Comparison of ENCODE assay signal across 24 mouse cellular contexts in genomic region chr14:117340549-117340948, GRCm38 (mm10).
DNase-seq lines count a peak whose midpoint lies in the region; ATAC-seq and TF ChIP-seq lines count a peak whose summit lies in the region.
"Had no signal": no experiment of that assay in that cellular context is flagged by ENCODE, and none has a peak within 500 bp of the region (broad histone marks: within the 10 kb centered on the region; RNA-seq: fewer than 3 reads in every experiment).

No protein-coding gene starts in this region.

- no peaks in the 10 kb centered on the region for H3K9me3 ChIP-seq in midbrain, embryonic 11.5 days (ENCODE audit: control insufficient read depth, low read length)
- no peaks in the 10 kb centered on the region for H3K9me3 ChIP-seq in midbrain, embryonic 13.5 days
- H3K9me3 ChIP-seq in limb, embryonic 11.5 days (ENCODE audit: control insufficient read depth, low read length) = no peaks in the 10 kb centered on the region
- H3K9me3 ChIP-seq: embryonic facial prominence, embryonic 15.5 days; forebrain, embryonic 10.5 days; neural tube, embryonic 15.5 days; stomach, embryonic 15.5 days had no signal

- H3K9ac ChIP-seq in midbrain, embryonic 11.5 days (ENCODE audit: low read length) = no peak overlapping the region
- no peak overlapping the region for H3K9ac ChIP-seq in midbrain, embryonic 13.5 days (replicated peaks)
- H3K9ac ChIP-seq in limb, embryonic 11.5 days (ENCODE audit: low read length) = no peak overlapping the region
- H3K9ac ChIP-seq: embryonic facial prominence, embryonic 15.5 days; neural tube, embryonic 15.5 days; stomach, embryonic 15.5 days had no signal

- intact Hi-C loops in gastrocnemius, adult 2 months (cut with DNase I) = no loop called here
- intact Hi-C loops in left cerebral cortex, postnatal 4 days (cut with DNase I) = no loop called here

- 80% methylated on average over 4 of the region's 4 CpGs for WGBS in midbrain, embryonic 11.5 days
- WGBS in midbrain, embryonic 13.5 days = 94% methylated on average over 4 of the region's 4 CpGs
- 15% methylated on average over 4 of the region's 4 CpGs for WGBS in limb, embryonic 11.5 days

- H3K36me3 ChIP-seq in midbrain, embryonic 11.5 days (ENCODE audit: control insufficient read depth, insufficient read depth, low read length) = no peaks in the 10 kb centered on the region
- H3K36me3 ChIP-seq in midbrain, embryonic 13.5 days = no peaks in the 10 kb centered on the region
- no peaks in the 10 kb centered on the region for H3K36me3 ChIP-seq in limb, embryonic 11.5 days (ENCODE audit: control insufficient read depth, insufficient read depth, low read length)
- H3K36me3 ChIP-seq: embryonic facial prominence, embryonic 15.5 days; forebrain, embryonic 10.5 days; neural tube, embryonic 15.5 days; stomach, embryonic 15.5 days had no signal

- H3K4me2 ChIP-seq in midbrain, embryonic 11.5 days = no peak overlapping the region
- no peak overlapping the region for H3K4me2 ChIP-seq in midbrain, embryonic 13.5 days (replicated peaks)
- H3K4me2 ChIP-seq in limb, embryonic 11.5 days (ENCODE audit: low read depth, severe bottlenecking) = no peak overlapping the region
- H3K4me2 ChIP-seq: embryonic facial prominence, embryonic 15.5 days; neural tube, embryonic 15.5 days; stomach, embryonic 15.5 days had no signal

- no peaks in the 10 kb centered on the region for H3K27me3 ChIP-seq in midbrain, embryonic 11.5 days (ENCODE audit: control insufficient read depth, insufficient read depth, low read length)
- no peaks in the 10 kb centered on the region for H3K27me3 ChIP-seq in midbrain, embryonic 13.5 days
- H3K27me3 ChIP-seq in limb, embryonic 11.5 days (ENCODE audit: control insufficient read depth, insufficient read depth, low read length) = no peaks in the 10 kb centered on the region
- H3K27me3 ChIP-seq: embryonic facial prominence, embryonic 15.5 days; neural tube, embryonic 15.5 days; Patski; stomach, embryonic 15.5 days had no signal

- no peak overlapping the region for H3K27ac ChIP-seq in midbrain, embryonic 11.5 days (ENCODE audit: low read depth, low read length)
- H3K27ac ChIP-seq in midbrain, embryonic 13.5 days = no peak overlapping the region
- no peak overlapping the region for H3K27ac ChIP-seq in limb, embryonic 11.5 days (replicated peaks; ENCODE audit: low read depth, low read length)
- no peak overlapping the region; the same call in 1 of the 2 replicates for H3K27ac ChIP-seq in gastrocnemius, adult 2 months
- H3K27ac ChIP-seq: embryonic facial prominence, embryonic 15.5 days; forebrain, embryonic 10.5 days; neural tube, embryonic 15.5 days; stomach, embryonic 15.5 days had no signal

- H3K4me1 ChIP-seq in midbrain, embryonic 11.5 days (ENCODE audit: control insufficient read depth, insufficient read depth, low read length) = no peaks in the 10 kb centered on the region
- peaks cover 9% of the 10 kb centered on the region for H3K4me1 ChIP-seq in midbrain, embryonic 13.5 days (replicated peaks)
- peaks cover 8% of the 10 kb centered on the region for H3K4me1 ChIP-seq in limb, embryonic 11.5 days (ENCODE audit: control insufficient read depth, insufficient read depth, low read length)
- H3K4me1 ChIP-seq: stomach, embryonic 15.5 days had no signal

- no peak for TF ChIP-seq CTCF in gastrocnemius, adult 2 months (IDR thresholded peaks at IDR 0.05)

- no peak overlapping the region for H3K4me3 ChIP-seq in midbrain, embryonic 11.5 days (ENCODE audit: low read depth, low read length)
- no peak overlapping the region for H3K4me3 ChIP-seq in midbrain, embryonic 13.5 days (replicated peaks)
- no peak overlapping the region for H3K4me3 ChIP-seq in limb, embryonic 11.5 days (ENCODE audit: low read depth, low read length)
- no peak overlapping the region for H3K4me3 ChIP-seq in gastrocnemius, adult 2 months
- H3K4me3 ChIP-seq: embryonic facial prominence, embryonic 15.5 days; forebrain, embryonic 10.5 days; neural tube, embryonic 15.5 days; stomach, embryonic 15.5 days had no signal

- DNase-seq in midbrain, embryonic 11.5 days (ENCODE audit: low spot score, missing footprints) = peak; percentile 26
- peak; percentile 38 for DNase-seq in embryo, embryonic 11.5 days (ENCODE audit: low read depth, low spot score)
- peak; percentile 62 for DNase-seq in limb, embryonic 11.5 days (ENCODE audit: low spot score)
- DNase-seq in gastrocnemius, adult 2 months = no peak
- no peak for DNase-seq in left cerebral cortex, postnatal 4 days
- DNase-seq in cerebellum, adult 11 months = no peak
- DNase-seq: adrenal gland, postnatal 36 days; cerebellum, adult 18-20 months; cerebellum, postnatal 36 days; heart, adult 11 months; heart, postnatal 4 days; kidney, adult 2 months; lung, adult 18-20 months; lung, postnatal 14 days; thymus, adult 18-20 months; thymus, postnatal 4 days had no signal

- no peak for ATAC-seq in midbrain, embryonic 11.5 days (ENCODE audit: low FRiP score)
- no peak for ATAC-seq in midbrain, embryonic 13.5 days
- ATAC-seq in limb, embryonic 11.5 days (ENCODE audit: insufficient number of reproducible peaks, low FRiP score, low TSS enrichment, low read depth) = peak; percentile 77; the same call in 1 of the 2 replicates
- ATAC-seq: inflammation-experienced regulatory T-cells, adult 6 months; midbrain, embryonic 16.5 days; Patski had no signal

Comparison
In these comparisons a context has a peak if more than half of its experiments do, and no peak if none do; other contexts are left out.
1. DNase-seq: peak in midbrain, embryonic 11.5 days (single experiment), embryo, embryonic 11.5 days (single experiment) and limb, embryonic 11.5 days (single experiment); none in gastrocnemius, adult 2 months (single experiment), left cerebral cortex, postnatal 4 days (single experiment) and cerebellum, adult 11 months (single experiment).